Mouse (Mus musculus) layer of hippocampus, adult 8-10 months (tissue): ENCODE results near the gene Gm10272. TPM values are rescaled to one million over a fixed set of nuclear protein-coding genes. Genes with fewer than 3 reads are reported as not detected.
"Not testable (repeated sequence)": the region's sequence is repeated elsewhere in the genome, so short reads cannot be mapped to it uniquely, and the experiment has no call there.

Source experiments
- DNase-seq, 2 experiments: peaks; one replicate each; pipeline ENCODE4 v3.0.0; 2022; ENCODE audit warnings: low spot score in 2 of 2
- total RNA-seq, 4 experiments: library from RNA; stranded (reverse); gene quantifications; 2 replicates each; pipeline ENCODE4 v1.2.4; 2022

The Gm10272 gene
- not detected for total RNA-seq

DNA sequence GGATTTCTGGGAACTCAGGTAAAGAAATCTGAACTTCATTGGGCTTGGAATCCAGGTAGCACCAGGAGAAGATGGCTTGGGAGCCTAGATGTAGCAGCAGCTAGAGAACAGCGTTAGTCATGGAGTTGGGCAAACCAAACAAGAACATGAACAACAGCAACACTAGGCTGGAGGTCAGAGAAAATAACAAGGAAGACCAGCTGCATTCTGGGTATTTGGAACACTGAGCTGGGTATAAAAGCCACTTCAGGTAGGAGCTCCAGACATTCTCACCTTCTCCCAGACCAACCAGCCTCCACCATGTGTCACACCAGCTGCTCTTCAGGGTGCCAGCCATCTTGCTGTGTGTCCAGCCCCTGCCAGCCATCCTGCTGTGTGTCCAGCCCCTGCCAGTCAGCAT is at the start of gene Gm10272:
Gene Gm10272 (plus strand): TSS at position 301 of the 400 bp plus-strand sequence.
- DNase-seq, result no peak

DNA sequence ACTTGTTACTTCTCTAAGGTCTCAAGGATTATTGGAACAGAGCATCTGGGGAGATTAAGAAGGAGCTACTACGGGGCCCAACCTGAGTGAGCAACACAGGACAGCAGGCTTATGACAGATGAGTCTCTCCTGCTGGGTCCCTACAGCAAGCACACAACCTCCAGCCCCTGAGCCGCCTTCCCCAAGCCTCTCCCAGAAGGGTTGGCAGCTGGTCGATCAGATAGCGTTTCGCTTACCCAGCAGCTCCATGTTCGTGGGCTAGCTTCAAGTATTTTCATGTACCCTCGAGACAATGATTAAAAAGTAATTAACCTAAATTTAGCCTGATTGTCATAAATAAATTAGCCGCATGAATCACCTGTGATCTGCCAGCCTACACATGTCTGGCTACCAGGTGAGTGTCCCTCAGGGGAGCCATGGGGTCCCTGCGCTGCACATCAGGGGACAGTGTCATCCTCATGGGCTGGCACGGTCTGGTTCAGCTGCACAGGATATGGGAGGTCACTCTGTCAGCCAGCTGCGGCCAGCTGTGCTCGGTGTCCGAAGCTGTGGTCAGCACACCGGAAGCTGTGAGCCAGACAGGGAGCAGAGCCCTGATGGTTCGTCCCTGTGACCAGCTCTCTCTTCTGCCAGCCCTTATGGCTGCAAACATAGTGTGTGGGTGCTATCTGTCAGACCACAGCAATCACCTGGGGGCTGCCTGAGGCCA is 48.0 kb upstream of the Gm10272 start:
- no peak for DNase-seq

DNA sequence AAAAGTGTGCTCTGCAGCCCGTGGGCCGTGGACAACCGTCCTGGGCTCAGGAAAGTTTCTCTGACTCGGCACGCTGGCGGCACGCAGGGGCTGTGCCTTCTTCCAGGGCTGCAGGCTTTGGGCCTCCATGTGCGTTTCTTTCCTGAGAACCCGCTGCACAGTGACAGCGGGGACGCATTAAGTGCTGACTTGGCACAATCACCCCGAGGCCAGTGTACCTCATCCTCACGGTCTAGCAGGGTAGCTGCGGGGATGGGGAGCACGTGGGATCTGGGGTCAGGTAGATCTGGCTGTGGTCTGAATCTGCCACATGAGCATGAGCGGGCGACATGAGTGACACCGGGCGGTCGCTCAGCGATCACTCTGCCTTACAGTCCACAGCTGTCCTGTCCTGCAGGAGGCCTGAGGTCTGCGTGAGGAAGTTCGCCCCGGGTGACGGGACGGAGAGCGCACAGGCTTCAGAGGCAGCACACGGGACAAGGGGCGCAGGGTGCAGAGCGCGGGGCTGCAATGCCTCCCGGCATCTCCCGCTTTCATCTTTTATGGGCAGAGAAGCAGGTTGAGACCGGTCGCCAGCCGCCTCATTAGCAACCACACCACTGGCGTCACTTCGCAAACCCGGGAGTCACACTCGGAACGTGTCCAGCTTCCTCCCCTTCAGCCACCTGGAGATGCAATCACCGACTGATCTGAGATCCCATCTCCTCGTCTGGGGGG is 42.3 kb upstream of the Gm10272 start:
- DNase-seq, result no peak

- no peak for DNase-seq
Observed at GRCm38 (mm10) chr10:77666342-77666741, 40.1 kb upstream of the Gm10272 start.

- DNase-seq, result no peak
Observed at GRCm38 (mm10) chr10:77667402-77667801, 39.0 kb upstream of the Gm10272 start.

GRCm38 (mm10) chr10:77670710-77671109 is 35.7 kb upstream of the Gm10272 start:
- no peak for DNase-seq

DNA sequence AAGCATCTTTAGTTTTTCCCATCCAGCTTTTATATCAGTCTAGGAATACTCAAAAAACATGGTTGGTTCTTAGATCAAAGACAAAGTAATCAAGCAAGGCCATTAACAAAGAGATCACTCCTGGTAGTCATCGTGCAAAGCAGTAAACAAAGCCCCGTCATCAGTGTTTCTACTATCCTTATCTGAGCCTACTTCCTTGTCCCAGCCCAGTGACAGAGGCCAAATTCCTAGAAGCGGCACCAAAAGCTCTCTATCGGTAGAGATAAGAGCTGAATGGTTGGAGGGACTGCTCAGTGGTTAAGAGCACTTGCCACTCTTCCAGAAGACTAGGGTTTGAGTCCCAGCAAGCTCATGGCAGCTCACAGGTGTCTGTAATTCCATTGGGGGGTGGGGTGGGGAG is 34.9 kb upstream of the Gm10272 start:
- DNase-seq, result no peak

GRCm38 (mm10) chr10:77673765-77674164 is 32.7 kb upstream of the Gm10272 start:
- no peak for DNase-seq

DNA sequence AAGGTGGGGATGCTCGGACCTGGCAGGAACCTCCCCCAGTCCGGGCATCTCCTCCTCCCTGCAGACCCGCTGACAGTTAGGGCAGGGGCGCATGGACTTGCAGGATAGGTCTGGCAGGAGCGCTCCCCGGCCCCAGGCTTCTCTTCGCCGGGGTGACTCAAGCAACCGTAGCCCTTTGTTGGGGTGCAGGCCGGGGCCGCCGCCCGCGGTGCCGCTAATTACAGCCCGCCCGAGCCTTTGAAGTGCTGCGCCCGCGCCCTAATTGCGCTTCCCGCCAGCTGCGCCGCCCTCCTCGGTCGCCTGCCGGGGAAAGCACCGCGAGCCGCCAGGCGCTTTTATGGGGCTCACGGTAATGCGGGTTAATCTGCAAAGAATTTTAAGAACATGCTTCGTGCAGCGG is 28.9 kb upstream of the Gm10272 start:
- DNase-seq, result no peak

- DNase-seq, result no peak
Observed at GRCm38 (mm10) chr10:77682994-77683393, 23.4 kb upstream of the Gm10272 start.

GRCm38 (mm10) chr10:77684181-77684580 is 22.2 kb upstream of the Gm10272 start:
- DNase-seq, result no peak

DNA sequence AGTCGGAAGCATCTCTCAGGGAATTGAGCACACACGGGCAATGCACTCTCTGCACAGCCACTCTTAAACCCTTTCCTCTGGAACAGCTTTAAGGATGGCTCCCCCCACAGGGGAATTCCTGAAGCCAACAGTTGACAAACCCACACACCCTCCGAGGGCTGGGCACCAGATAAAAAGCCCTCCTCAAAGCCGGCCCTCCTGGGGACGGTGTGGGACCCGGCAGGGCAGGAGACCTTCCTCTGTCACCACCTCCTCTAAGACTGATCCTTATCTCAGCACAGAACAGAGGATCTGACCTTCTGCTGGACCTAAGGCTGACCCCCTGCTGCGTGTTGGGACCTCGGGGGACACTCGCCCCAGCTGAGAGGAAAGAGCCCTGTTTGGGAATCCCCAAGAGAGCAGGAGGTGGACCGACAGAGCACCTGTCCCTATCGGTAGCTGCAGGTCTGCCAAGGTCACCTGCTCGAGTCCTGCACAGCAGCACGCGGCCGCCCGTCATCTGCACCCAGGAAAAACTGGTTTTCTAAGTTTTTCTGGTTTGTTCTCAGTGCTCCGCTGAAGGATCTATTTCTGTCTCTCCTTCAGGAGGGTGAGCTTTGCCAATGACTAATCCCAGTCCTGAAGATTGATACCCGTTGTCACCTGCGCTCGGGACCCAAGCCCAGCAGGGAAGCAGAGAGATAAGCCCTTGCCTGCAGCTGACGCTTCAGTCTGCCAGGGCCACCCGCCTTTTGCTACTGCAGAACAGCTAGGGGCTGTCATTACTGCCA is 20.3 kb upstream of the Gm10272 start, which contains the start of gene Tspear:
Gene Tspear (plus strand): TSS at position 675 of the 770 bp plus-strand sequence.
- no peak for DNase-seq

- no peak for DNase-seq
Observed at GRCm38 (mm10) chr10:77687021-77687420, 19.4 kb upstream of the Gm10272 start.

DNA sequence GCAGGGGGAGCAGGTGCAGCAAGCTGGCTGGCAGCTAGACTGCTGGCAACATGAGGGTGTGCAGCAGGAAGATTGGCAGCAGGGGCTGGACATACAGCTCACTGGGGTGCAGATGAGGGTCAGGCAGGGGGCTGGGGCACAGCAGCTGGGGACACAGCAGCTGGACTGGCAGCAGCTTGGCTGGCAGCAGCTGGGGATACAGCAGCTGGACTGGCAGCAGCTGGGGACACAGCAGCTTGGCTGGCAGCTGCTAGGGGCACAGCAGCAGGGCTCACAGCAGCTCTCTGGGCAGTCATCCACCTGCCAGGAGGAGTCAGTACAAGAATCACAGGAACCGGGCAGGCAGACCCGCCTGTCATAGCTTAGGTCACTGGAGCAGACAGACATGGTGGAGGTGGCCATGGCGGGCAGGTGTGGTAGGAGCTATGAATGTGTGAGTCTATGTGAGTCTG is 16.0 kb upstream of the Gm10272 start, which contains the start of gene Gm19402:
Gene Gm19402 (minus strand): TSS at position 402 of the 452 bp plus-strand sequence.
- DNase-seq, result not testable (repeated sequence)

DNA sequence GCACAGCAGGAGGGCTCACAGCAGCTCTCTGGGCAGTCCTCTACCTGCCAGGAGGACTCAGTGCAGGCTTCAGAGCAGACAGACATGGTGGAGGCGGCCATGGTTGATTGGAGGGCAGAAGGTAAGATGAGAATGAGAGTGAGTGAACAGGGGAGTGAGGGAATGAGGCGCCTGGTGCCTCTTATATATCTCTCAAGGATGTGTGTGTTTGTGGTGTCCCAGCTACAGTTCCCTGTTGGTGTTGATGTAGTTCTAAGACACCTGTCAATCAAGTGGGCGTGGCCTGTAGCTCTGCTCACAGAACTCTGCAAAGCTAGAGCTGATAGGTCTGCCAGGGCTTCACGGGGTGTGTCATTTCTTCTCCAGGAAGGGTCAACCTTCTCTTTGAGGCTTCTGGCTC is 9.3 kb upstream of the Gm10272 start, which contains the start of gene Gm9508:
Gene Gm9508 (minus strand): TSS at position 101 of the 400 bp plus-strand sequence.
- DNase-seq, result no peak

- no peak for DNase-seq
Observed at GRCm38 (mm10) chr10:77709831-77710230, 3.4 kb downstream of the Gm10272 start.

- not testable (repeated sequence) for DNase-seq
Observed at GRCm38 (mm10) chr10:77711157-77711556, 4.7 kb downstream of the Gm10272 start, which contains the start of gene Gm10024. Gene Gm10024 (plus strand): TSS chr10:77711457.

DNA sequence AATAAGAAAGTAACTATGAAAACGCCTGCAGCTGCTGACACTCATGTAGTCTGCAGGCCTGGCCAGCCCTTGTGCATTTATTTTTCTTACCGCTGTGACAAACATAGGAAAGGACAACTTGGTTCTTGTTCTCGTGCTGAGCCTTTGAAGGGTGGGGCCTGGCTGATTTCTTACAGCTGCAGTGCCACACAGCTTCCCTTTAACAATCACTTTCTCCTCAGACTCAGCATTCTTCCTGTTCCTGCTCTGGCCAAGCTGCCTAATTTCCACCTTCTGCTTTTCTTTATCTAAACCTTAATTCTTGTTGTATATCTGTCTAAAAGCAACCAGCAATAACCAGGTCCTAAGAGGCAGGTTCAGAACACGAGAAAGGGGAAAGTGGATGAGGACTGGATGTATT is 7.3 kb downstream of the Gm10272 start:
- DNase-seq, result no peak

GRCm38 (mm10) chr10:77715507-77715906 is 9.1 kb downstream of the Gm10272 start, which contains the start of gene Gm10142:
Gene Gm10142 (plus strand): TSS chr10:77715807.
- DNase-seq, result no peak

DNA sequence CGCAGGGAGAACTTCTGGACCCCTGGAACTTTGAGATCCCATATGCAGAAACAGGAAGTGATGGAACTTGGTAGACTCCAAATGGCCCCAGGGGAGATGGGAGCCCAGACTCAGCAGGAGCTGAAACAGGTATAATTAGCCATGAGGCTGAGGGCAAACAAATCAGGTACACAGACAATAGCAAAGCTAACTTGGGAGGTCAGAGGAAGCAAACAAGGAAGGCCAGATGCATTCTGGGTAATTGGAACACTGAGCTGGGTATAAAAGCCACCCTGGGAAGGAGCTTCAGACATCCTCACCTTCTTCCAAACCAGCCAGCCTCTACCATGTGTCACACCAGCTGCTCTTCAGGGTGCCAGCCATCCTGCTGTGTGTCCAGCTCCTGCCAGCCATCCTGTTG is 13.9 kb downstream of the Gm10272 start, which contains the start of gene Krtap12-1:
Gene Krtap12-1 (plus strand): TSS at position 301 of the 400 bp plus-strand sequence.
- DNase-seq, result not testable (repeated sequence)

GRCm38 (mm10) chr10:77724855-77725254 is 18.4 kb downstream of the Gm10272 start:
- DNase-seq, result no peak
